Mouse (Mus musculus) monocyte, adult 5-6 weeks (primary cell): ENCODE data around the gene Socs3. TPM values are rescaled to one million over a fixed set of nuclear protein-coding genes. Genes with fewer than 3 reads are reported as not detected.
A peak's percentile ranks its signal among the peaks of the same experiment; 100 is the strongest.

Source experiments
- ATAC-seq: fragments of 153-309, 156-312 bp; replicated peaks from 2 replicates; pipeline ENCODE4 v1.8.0; 2017; ENCODE audit warnings: mild to moderate bottlenecking; ENCODE audit not compliant: low TSS enrichment, insufficient number of reproducible peaks, severe bottlenecking, poor library complexity, low FRiP score
- total RNA-seq: library from RNA; stranded (forward); fragments of 200-1000, 200-491, 200-594 nt; gene quantifications from 3 replicates; pipeline ENCODE4 v1.2.3, GENCODE M21; 2017

Gene Socs3
- total RNA-seq, 1 experiment from 2014 or later: 70.9 TPM

DNA sequence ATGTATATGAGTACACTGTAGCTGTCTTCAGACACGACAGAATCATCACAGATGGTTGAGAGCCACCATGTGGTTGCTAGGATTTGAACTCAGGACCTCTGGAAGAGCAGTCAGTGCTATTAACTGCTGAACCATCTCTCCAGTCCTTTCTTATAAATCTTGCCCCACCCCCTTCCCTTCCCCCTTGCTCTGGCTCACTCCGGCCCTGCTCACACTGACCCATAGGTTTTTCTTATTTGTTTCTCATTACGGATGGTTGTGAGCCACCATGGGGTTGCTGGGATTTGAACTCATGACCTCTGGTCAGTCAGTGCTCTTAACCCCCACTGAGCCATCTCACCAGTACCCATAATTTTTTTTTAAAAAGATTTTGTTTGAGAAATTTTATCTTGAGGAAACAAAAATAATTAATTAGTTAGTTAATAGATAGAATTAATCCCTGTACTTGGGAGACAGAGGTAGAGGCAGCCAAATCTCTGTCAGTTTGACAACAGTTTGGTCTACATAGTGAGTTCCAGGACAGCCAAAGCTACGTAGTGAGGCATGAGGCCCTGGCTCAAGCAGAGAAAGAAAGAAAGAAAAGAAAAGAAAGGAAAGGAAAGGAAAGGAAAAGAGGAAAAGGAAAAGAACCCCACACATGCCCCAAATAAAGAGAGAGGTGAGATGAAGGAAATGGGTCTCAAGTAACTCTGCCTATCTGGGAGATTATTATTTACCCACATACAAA is 30.7 kb downstream of the Socs3 start:
- ATAC-seq: no peak

DNA sequence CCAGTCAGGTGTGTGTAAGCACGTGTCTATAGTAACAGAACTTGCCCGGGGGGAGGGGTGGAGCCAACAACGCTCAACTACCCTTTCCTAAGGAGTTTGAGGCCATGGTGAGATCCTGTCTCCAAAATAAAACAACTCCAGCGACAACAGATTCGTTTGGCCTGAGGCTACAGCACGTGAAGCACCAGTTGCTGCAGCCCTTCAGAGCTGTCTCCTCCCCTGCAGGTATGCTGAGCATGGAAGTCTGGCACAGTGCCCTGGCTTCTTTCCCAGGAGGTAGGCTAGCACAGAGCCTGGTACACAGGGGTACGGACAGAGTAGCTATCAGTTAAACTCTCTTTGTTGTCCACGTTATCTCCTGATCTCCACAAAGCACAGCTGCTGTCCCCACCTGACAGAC is 33.6 kb downstream of the Socs3 start:
- no peak for ATAC-seq

DNA sequence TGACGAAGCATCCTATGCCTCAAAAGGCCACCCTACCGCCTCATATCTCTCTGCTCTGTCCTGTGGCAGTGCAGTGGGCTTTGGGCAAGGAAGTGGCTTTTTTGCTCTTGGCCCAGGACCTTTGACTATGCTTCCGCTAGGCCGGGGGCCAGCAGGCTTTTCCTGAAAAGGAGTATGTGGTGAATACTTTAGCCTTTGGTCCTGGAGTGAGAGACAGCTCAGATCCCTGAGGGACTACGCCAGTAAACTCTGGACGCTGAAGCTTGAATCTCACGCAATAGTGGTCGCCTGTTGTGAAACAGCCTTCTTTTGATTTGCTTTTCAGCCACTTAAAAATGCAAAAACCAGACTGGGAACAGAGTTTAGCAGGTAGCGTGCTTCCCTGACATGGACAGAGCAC is 34.2 kb downstream of the Socs3 start:
- no peak for ATAC-seq

DNA sequence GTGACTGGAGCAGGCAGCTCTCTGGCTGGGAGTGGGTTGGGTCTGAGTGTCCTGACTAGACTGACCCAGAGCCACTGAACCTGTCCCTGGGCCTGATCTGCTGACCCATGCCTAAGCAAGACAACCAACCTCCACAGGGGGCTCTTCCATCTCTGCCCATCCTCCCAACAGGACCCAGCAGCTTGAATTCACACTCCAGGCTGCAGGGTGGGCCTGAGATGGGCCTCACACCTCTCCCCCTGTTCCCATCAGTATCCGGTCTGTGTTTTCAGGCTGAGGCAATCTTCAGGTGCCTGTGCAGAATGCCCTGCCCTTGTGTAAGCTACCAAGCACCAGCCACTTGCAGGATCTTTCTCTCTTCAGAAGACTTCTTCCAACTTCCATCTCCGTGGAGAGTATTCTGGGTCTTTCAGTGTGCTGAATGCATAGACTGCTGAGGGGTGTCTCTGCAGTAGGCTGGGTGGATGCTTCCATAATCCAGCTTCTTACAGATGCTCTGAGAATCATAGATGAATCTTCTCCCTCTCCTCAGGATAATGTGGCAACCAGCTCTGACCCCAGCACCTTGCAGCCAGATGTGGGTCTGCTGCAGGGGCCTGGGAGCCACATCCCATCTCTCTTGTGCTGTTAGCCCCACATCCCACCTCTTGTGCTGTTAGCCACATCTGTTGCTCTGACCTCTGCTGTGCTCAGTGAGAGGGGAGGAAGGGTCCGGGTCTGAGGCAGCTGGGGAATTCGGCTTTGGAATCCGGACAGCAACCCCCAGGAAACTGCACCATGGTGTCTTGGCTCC is 35.1 kb downstream of the Socs3 start:
- no peak for ATAC-seq

DNA sequence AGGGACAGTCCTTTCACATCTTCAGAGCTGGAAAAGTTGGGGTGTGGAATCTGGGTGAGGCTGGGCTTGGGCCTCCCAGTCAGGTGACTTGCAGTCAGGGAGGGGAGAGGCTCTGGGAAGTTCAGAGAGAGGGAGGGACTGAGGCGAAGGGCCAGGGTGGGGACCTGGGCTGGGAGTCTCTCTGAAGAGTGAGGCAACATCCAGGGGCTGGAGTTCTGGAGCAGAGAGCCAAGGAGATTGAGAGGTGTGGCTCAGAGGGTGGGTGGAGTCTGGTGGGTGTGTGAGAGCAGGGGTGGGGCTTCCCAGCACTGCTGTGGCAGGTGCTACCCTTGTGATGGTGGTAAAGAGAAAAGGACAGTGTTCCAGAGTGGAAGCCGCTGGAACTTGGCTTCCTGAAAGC is 35.7 kb downstream of the Socs3 start:
- peak; percentile 18; the same call in 1 of the 2 replicates for ATAC-seq

DNA sequence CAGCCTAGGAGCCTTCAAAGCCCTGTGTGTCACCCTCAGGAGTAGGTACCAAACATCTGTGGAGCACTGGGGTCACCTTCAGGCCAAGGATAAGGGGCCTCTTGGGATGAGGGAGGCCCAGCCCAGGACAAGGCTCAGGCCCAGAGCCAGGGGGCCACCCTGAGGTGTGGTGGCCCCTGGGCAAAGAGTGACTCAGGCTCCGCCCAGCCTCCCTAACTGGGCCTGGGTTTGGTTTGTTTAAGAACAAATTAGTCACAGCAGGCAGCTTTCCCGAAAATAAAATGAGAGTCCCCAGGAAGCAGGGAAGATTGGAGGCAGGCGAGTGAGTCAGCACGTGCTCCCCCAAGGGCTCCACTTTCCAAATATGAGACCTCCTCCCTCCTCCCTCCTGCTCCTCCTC is 37.7 kb downstream of the Socs3 start:
- no peak for ATAC-seq

DNA sequence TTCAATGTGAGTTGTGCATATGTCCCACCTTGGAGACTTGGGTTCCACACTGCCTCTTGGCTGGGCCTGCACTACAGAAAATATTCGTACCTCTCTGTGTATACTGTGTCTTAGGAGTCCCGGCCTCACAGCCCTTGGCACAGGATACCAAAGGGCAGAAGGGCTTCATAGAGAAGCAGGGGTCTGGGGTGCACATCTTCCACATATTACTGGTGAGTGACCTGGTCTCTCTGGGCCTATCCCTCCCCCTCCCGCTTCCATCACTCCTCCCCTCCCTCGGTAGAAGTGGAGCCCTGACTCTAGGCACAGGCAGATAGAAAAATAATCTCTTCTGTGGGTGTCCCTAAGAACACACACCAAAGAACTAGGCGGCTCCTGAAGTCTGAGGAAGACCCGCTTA is 38.3 kb downstream of the Socs3 start:
- ATAC-seq: no peak

DNA sequence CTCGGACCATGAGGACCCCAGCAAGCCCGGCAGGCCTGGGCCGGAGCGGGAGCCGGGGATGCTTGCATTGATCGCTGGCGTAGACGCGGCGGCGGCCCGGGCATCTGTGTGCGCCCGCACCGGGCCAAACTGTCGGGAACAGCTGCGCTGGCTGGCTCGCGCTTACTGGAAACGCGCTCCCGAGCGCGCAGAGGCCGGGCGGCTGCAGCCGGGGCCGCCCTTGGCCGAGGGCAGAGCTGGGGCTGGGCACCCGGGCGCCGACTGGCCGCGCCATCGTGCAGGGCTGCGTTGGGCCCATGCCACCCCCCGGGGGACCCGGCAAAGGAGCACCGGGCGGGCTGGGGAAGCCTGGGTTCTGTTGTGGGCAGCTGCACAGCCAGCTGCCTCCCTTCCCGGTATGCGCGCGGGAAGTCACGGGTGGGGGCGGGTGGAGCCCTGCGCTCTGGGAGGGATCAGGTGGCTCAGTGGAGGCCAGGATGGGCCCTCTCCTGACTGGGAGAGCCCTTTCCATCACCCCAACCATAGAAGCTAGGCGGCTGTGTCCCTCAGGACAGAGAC is 39.0 kb downstream of the Socs3 start:
- no peak for ATAC-seq

DNA sequence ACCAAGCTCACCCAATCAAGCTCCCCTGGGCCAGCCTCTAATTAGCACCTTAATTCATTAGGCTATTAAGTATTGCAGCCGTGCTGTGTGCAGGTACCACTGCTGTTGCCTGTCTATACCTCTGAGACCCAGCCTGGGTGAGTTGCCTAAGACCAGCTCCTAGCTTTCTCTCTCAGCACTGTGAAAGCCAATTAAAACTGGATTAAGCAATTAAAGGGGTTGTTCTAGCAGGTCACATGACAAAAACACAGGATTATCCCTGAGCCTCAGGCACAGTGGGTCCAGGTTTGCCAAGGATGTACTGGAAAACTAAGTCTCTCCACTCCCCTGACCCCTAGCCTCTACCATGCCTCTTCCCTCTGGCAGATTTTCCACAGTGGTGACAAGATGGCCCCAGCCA is 44.3 kb downstream of the Socs3 start:
- ATAC-seq: no peak

DNA sequence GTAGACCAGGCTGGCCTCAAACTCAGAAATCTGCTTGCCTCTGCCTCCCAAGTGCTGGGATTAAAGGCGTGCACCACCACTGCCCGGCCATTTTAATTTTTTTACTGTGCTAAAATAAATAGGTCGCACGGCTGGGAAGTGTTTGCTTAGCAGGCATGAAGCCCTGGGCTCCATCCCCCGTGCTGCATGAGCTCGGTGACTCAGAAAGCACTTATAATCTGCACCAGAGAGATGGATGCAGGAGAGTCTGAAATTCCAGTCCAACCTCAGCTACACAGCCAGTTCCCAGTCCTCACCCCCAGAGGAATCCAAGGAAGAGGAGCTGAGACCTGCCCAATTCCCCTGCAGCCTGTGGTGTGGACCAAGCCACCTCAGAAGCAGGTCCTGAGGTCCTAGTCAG is 45.4 kb downstream of the Socs3 start:
- ATAC-seq: no peak

DNA sequence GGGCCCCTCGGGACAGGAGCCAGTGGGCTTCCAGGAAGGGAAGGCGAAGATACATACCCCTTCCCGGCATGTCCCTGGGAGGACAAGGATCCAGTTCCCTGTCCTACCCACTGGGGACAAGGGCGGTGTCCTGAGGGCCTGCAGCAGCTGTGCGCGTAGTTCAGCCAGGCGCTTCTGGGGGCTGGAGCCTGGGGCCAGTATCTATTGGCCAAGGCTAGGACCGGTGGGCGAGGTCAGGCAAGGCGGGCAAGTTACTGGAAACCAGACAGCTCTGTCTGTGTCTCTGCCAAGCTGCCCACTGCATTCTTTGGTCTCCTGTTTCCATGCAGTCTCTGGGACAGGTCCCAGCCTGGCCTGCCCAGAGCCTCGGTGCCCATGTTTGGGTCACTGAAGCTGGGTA is 46.6 kb downstream of the Socs3 start:
- no peak for ATAC-seq

DNA sequence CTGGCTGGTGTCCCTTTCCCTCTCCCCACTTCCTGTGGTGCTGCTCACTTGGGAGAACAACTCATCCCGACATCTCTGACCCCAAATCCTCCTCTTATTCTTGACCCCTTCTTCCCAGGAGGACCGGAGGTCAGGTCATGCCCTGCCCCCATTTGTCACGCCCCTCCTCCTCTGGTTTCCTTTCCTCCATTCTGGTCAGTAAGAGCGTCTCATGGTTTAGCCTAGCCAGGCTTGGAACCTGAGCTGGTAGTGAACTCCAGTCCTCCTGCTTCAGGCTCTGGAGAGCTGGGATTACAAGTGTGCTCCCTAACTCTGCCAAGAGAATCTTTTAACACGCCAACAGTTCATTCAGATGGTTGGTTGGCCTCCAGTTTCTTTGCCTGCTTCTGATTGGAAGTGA is 50.6 kb downstream of the Socs3 start:
- ATAC-seq: no peak

DNA sequence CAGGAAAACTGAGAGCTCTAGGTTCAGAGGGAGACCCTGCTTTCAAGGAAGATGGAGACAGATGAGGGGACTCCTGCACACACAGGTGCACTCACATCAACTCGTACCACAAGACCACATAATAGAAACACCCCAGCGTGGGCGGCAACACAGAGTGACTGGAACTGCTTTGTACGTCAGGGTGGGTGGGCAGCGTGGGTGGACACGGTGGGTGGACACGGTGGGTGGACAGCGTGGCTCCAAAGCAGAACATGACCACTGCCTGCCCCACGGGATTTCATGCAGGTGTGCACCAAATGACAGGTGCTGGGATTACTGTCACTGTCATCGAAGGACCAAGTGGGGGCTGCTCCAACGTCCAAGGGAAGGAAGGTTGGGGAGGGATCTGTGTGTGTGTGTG is 51.3 kb downstream of the Socs3 start:
- no peak for ATAC-seq

Other genes starting within 250 kb of the Socs3 start
- gene Tmc8, start 188.0 kb downstream of the Socs3 start, total RNA-seq: 11.8 to 27.8 TPM (median 18.2 TPM) in 3 replicates
- 81.0 to 99.7 TPM (median 93.0 TPM) in 3 replicates for gene Tmc6, start 187.8 kb downstream of the Socs3 start, total RNA-seq
- not detected in 3 replicates for gene 6030468B19Rik, start 172.4 kb downstream of the Socs3 start, total RNA-seq
- gene Gm20708, start 160.4 kb downstream of the Socs3 start, total RNA-seq: 3.7 to 10.5 TPM (median 5.6 TPM) in 3 replicates
- gene Syngr2, start 160.4 kb downstream of the Socs3 start, total RNA-seq: 134 to 139 TPM (median 137 TPM) in 3 replicates
- 6.3 to 21.1 TPM (median 12.4 TPM) in 3 replicates for gene Afmid, start 144.1 kb downstream of the Socs3 start, total RNA-seq
- gene Tk1, start 144.0 kb downstream of the Socs3 start, total RNA-seq: 2.4 to 5.5 TPM (median 3.0 TPM) in 3 replicates
- gene Birc5, start 120.8 kb downstream of the Socs3 start, total RNA-seq: 2.5 to 3.4 TPM (median 2.7 TPM) in 3 replicates
- gene Tmem235, start 109.3 kb downstream of the Socs3 start, total RNA-seq: not detected in 3 replicates
- 1.6 to 6.4 TPM (median 1.9 TPM) in 3 replicates for gene Tha1, start 96.6 kb downstream of the Socs3 start, total RNA-seq
- gene Pgs1, start 16.2 kb upstream of the Socs3 start, total RNA-seq: 20.4 to 31.7 TPM (median 30.1 TPM) in 3 replicates
- gene Dnah17, start 160.6 kb upstream of the Socs3 start, total RNA-seq: 0.19 to 2.2 TPM in 2 of 3 replicates, not detected in the other